Mouse (Mus musculus) limb, embryonic 14.5 days (tissue): ENCODE data around the gene Apobec1. TPM values are rescaled to one million over a fixed set of nuclear protein-coding genes. Genes with fewer than 3 reads are reported as not detected.

ENCODE experiments used
- ATAC-seq: fragments of 200-750 bp; cut with Nextera tagmentation; 2 replicates; pipeline ENCODE4 v1.8.0; 2017; ENCODE audit warnings: low read depth, moderate number of reproducible peaks, moderate TSS enrichment; ENCODE audit not compliant: low FRiP score
- DNase-seq: peaks from one replicate; pipeline ENCODE4 v3.0.0-alpha.2; 2015; ENCODE audit warnings: low spot score
- H3K27ac ChIP-seq: fragments of 300-500 bp; sonication (generic); replicated peaks from 2 replicates; pipeline ENCODE4 v1.5.1; 2014; ENCODE audit warnings: low read depth, mild to moderate bottlenecking, low read length, moderate library complexity, mixed read lengths
- H3K27me3 ChIP-seq: fragments of 300-500 bp; sonication (generic); 2 replicates; pipeline ENCODE4 v1.6.1; 2014; ENCODE audit warnings: low read length, mixed read lengths; ENCODE audit not compliant: control insufficient read depth, insufficient read depth
- H3K36me3 ChIP-seq: fragments of 300-500 bp; sonication (generic); 2 replicates; pipeline ENCODE4 v1.6.1; 2014; ENCODE audit warnings: mild to moderate bottlenecking, low read length, moderate library complexity, mixed read lengths; ENCODE audit not compliant: control insufficient read depth, insufficient read depth
- H3K4me1 ChIP-seq: fragments of 300-500 bp; sonication (generic); 2 replicates; pipeline ENCODE4 v1.6.1; 2014; ENCODE audit warnings: antibody characterized with exemption, low read length, mixed read lengths; ENCODE audit not compliant: control insufficient read depth, insufficient read depth
- H3K4me2 ChIP-seq: fragments of 300-500 bp; sonication (generic); replicated peaks from 2 replicates; pipeline ENCODE4 v1.6.1; 2014; ENCODE audit warnings: low read depth, mild to moderate bottlenecking, low read length, moderate library complexity; ENCODE audit not compliant: severe bottlenecking
- H3K4me3 ChIP-seq: fragments of 300-500 bp; sonication (generic); replicated peaks from 2 replicates; pipeline ENCODE4 v1.5.1; 2014; ENCODE audit warnings: low read length
- H3K9ac ChIP-seq: fragments of 300-500 bp; sonication (generic); 2 replicates; pipeline ENCODE4 v1.6.1; 2014; ENCODE audit warnings: mild to moderate bottlenecking, low read depth, low read length, moderate library complexity; ENCODE audit not compliant: severe bottlenecking
- H3K9me3 ChIP-seq: fragments of 300-500 bp; sonication (generic); 2 replicates; pipeline ENCODE4 v1.6.1; 2016; ENCODE audit warnings: low read length; ENCODE audit not compliant: control insufficient read depth
- POLR2A ChIP-seq: fragments of 200-500 bp; IDR thresholded peaks from 2 replicates; pipeline ENCODE4 v1.8.0; 2012; ENCODE audit warnings: inconsistent platforms, mild to moderate bottlenecking, moderate library complexity, borderline replicate concordance; ENCODE audit not compliant: insufficient read depth, insufficient read length; ENCODE audit errors: extremely low read depth
- WGBS: fragments of 180-500 bp; shearing (Covaris S2); extraction: QIAGEN DNeasy Blood & Tissue Kit; methylation state at CpG from one replicate; pipeline ENCODE4 v1.1.7; 2014; 5-methylcytosine and 5-hydroxymethylcytosine counted together
- polyA plus RNA-seq, 2 experiments: library from polyadenylated mRNA; depleted of rRNA in 1 of 2; stranded (reverse) in 1 of 2; unstranded in 1 of 2; fragments of >200 nt; fragmentation: Nextera tagmentation in 1 of 2; extraction: Ambion mirVana in 1 of 2; gene quantifications; 2 replicates each; pipeline versions ENCODE4 v1.2.1 to v1.2.3; 2012 to 2014

The Apobec1 gene
- polyA plus RNA-seq, 2 experiments: 3.5 to 7.2 TPM

DNA sequence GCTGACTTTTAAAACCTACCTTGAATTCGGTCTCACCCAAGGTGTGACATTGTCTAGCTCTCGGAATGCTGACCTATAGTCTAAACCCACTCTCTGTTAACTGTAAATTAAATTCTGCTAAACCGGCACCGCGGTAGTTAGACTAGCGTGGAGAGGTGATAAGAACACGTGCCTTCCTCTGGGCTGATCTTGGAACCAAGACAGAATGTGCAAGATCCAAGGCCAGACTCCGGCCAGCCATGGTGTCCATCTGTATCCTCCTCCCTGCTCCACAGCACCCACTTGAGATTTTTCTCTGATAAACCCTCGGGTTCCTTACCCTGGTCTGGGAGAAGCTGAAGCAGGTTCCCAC, 7.1 kb upstream of the Apobec1 start:
- no peak overlapping the region for H3K4me3 ChIP-seq
- no peaks in the 10 kb centered on the region for H3K27me3 ChIP-seq
- ATAC-seq (no peak), DNase-seq (no peak)
- H3K27ac ChIP-seq: no peak overlapping the region
- H3K9me3 ChIP-seq: no peaks in the 10 kb centered on the region
- H3K9ac ChIP-seq: no peak overlapping the region
- no peak for TF ChIP-seq POLR2A
- 74% methylated on average over 9 of the region's 9 CpGs for WGBS
- H3K4me2 ChIP-seq: no peak overlapping the region
- H3K4me1 ChIP-seq: no peaks in the 10 kb centered on the region
- no peaks in the 10 kb centered on the region for H3K36me3 ChIP-seq

DNA sequence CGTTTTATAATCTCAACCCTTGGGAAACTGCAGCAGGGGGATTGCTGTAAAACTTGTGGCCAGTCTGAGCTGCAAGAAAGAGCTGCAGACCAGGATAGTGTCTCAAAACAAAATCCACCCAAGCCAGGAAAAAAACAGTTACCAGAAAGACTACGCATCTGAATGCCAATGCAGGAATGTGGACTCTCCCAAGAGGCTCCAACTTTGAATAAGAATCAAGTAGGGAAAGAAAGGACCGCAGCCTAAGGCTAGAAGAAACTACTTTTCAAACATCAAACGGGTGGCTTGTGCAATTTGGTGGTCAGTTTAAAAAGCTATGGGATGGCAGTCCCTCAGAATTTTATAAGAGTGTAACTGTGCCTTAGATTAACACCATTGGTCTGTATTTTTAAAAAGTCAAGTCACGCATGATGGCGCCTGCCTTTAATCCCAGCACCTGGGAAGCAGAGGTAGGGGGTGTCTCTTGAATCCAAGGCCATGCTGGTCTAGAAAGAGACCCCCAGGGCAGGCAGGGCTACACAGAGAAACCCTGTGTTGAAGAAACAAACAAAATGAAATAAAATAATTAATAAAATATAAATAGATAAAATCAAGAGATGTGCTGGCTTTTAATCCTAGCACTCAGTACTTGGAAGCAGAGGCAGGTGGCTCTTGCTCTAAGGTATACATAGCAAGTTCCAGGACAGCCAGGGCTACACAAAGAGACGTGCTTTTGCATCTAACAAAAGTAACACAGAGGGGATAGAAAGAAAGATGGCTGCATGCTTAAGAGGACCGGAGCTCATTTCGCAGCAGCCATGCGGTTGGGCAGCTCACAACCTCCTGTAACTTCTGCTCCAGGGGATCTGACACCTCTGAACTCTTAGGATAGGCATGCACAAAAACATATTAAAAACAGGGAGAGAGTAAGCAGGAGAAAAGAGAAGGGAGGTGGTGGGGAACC, 6.5 kb upstream of the Apobec1 start:
- Histone ChIP-seq H3K27ac (no peak overlapping the region), H3K4me2 (no peak overlapping the region), H3K4me3 (no peak overlapping the region), H3K4me1 (no peaks in the 10 kb centered on the region), H3K9ac (no peak overlapping the region), H3K9me3 (no peaks in the 10 kb centered on the region), H3K36me3 (no peaks in the 10 kb centered on the region), H3K27me3 (no peaks in the 10 kb centered on the region)
- TF ChIP-seq POLR2A: no peak
- no peak for DNase-seq
- 76% methylated on average over 10 of the region's 10 CpGs for WGBS
- ATAC-seq: no peak

DNA sequence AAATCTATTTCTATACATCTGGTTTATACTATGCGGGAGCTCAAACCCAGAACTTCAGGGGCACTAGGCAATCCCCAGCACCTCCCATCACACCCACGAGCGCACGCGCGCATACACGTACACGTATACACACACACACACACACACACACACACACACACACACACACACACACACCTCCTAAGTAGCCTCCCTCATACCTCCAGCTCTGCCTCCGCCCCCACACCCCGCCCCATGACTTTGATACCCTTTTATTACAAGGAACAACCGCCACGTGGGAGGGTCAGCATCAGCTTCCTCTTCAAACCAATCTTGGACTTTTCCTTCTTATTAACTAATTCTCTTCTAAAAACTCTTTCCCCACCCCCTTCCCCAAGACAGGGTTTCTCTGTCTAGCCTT, 5.5 kb upstream of the Apobec1 start:
- DNase-seq: no peak
- Histone ChIP-seq H3K27ac (no peak overlapping the region), H3K4me2 (no peak overlapping the region), H3K9me3 (no peaks in the 10 kb centered on the region), H3K9ac (no peak overlapping the region), H3K4me3 (no peak overlapping the region), H3K36me3 (no peaks in the 10 kb centered on the region), H3K27me3 (no peaks in the 10 kb centered on the region), H3K4me1 (no peaks in the 10 kb centered on the region)
- WGBS: 91% methylated on average over 12 of the region's 12 CpGs
- ATAC-seq: no peak
- TF ChIP-seq POLR2A: no peak

DNA sequence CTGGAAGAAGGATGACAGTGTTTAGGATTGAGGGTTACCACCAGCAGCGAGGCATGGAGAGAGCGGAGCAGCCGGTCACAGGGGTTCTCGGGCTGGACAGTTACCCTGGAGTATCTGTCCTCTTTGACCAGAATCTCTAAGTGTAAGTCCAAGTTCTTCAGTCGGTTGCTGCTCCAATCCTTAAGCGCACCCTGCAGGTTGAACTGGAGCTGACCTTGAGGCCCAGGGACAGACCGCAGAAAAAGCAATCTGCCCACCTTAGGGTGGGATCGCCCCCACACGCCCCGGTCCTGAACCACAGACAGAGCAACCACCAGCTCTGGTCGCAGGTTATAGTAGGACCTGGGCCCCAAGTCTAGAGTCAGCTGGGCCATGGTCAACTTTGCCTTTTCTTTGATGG, 4.4 kb upstream of the Apobec1 start:
- Histone ChIP-seq H3K36me3 (no peaks in the 10 kb centered on the region), H3K4me1 (no peaks in the 10 kb centered on the region), H3K27ac (no peak overlapping the region), H3K27me3 (no peaks in the 10 kb centered on the region), H3K9me3 (no peaks in the 10 kb centered on the region), H3K9ac (no peak overlapping the region), H3K4me2 (no peak overlapping the region), H3K4me3 (no peak overlapping the region)
- TF ChIP-seq POLR2A: no peak
- DNase-seq (no peak), ATAC-seq (no peak)
- 95% methylated on average over 11 of the region's 11 CpGs for WGBS

DNA sequence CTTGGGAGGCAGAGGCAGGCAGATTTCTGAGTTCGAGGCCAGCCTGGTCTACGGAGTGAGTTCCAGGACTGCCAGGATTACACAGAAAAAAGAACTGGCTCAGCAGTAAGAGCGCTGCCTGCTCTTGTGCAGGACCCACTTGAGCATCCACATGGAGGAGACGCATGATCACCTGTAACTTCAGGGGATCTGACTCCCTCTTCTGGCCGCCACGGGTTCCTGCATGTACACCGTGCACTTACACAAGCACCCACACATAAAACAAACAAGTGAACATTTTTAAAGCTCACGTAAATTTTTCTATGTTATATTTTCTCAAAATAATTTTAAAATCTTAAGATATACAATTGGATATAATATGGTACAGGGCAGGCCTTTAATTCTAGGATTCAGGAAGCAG, 3.2 kb upstream of the Apobec1 start:
- TF ChIP-seq POLR2A: no peak
- 90% methylated on average over 8 of the region's 8 CpGs for WGBS
- Histone ChIP-seq H3K27me3 (no peaks in the 10 kb centered on the region), H3K4me1 (no peaks in the 10 kb centered on the region), H3K4me2 (no peak overlapping the region), H3K36me3 (no peaks in the 10 kb centered on the region), H3K9ac (no peak overlapping the region), H3K9me3 (no peaks in the 10 kb centered on the region), H3K4me3 (no peak overlapping the region), H3K27ac (no peak overlapping the region)
- no peak for ATAC-seq
- DNase-seq: no peak
